Mouse (Mus musculus) brain, embryonic 18.5 days (tissue): ENCODE results near the gene Il7r.
"Not testable (repeated sequence)": the region's sequence is repeated elsewhere in the genome, so short reads cannot be mapped to it uniquely, and the experiment has no call there.

Experiments
- DNase-seq: peaks from one replicate; pipeline ENCODE4 v3.0.0-alpha.2; 2012; ENCODE audit warnings: low read depth, low spot score

Gene Il7r

GRCm38 (mm10) chr15:9530076-9530475, at the start of gene Il7r:
TSS of gene Il7r (minus strand) at chr15:9530176.
- DNase-seq, result no peak

- no peak for DNase-seq
Measured at GRCm38 (mm10) chr15:9577303-9577702, 47.3 kb upstream of the Il7r start.

- DNase-seq, result no peak
Measured at GRCm38 (mm10) chr15:9574796-9575195, 44.8 kb upstream of the Il7r start.

- no peak for DNase-seq
Measured at GRCm38 (mm10) chr15:9573361-9573760, 43.4 kb upstream of the Il7r start.

- DNase-seq, result no peak
Measured at GRCm38 (mm10) chr15:9572664-9573063, 42.7 kb upstream of the Il7r start.

GRCm38 (mm10) chr15:9571896-9572295, 41.9 kb upstream of the Il7r start:
- no peak for DNase-seq

- no peak for DNase-seq
Measured at GRCm38 (mm10) chr15:9567316-9567715, 37.3 kb upstream of the Il7r start.

- no peak for DNase-seq
Measured at GRCm38 (mm10) chr15:9565396-9565795, 35.4 kb upstream of the Il7r start.

- no peak for DNase-seq
Measured at GRCm38 (mm10) chr15:9564156-9564555, 34.2 kb upstream of the Il7r start.

- not testable (repeated sequence) for DNase-seq
Measured at GRCm38 (mm10) chr15:9557264-9557663, 27.3 kb upstream of the Il7r start.

- no peak for DNase-seq
Measured at GRCm38 (mm10) chr15:9548951-9549350, 19.0 kb upstream of the Il7r start.

GRCm38 (mm10) chr15:9535200-9535599, 5.2 kb upstream of the Il7r start:
- no peak for DNase-seq

- no peak for DNase-seq
Measured at GRCm38 (mm10) chr15:9533356-9533902, 3.5 kb upstream of the Il7r start.

GRCm38 (mm10) chr15:9529646-9530045, 330 bp downstream of the Il7r start:
- no peak for DNase-seq

GRCm38 (mm10) chr15:9528186-9528935, 1.6 kb downstream of the Il7r start:
- no peak for DNase-seq

- no peak for DNase-seq
Measured at GRCm38 (mm10) chr15:9526412-9526811, 3.6 kb downstream of the Il7r start.

- DNase-seq, result no peak
Measured at GRCm38 (mm10) chr15:9524907-9525306, 5.1 kb downstream of the Il7r start.

- DNase-seq, result no peak
Measured at GRCm38 (mm10) chr15:9523956-9524355, 6.0 kb downstream of the Il7r start.

GRCm38 (mm10) chr15:9523059-9523458, 6.9 kb downstream of the Il7r start:
- DNase-seq, result no peak

- DNase-seq, result no peak
Measured at GRCm38 (mm10) chr15:9492077-9492476, 37.9 kb downstream of the Il7r start.

GRCm38 (mm10) chr15:9489417-9490118, 40.4 kb downstream of the Il7r start:
- no peak for DNase-seq

- no peak for DNase-seq
Measured at GRCm38 (mm10) chr15:9473188-9473587, 56.8 kb downstream of the Il7r start.

- no peak for DNase-seq
Measured at GRCm38 (mm10) chr15:9472618-9473017, 57.4 kb downstream of the Il7r start.
